Mouse (Mus musculus) gastrocnemius, adult 2 months (tissue): ENCODE results near the gene Ctf1. TPM values are rescaled to one million over a fixed set of nuclear protein-coding genes. Genes with fewer than 3 reads are reported as not detected.
A peak's percentile ranks its signal among the peaks of the same experiment; 100 is the strongest.

ENCODE experiments used
- DNase-seq: peaks from one replicate; pipeline ENCODE4 v3.0.0; 2022
- H3K27ac ChIP-seq: fragments of 200-600 bp; 2 replicates; pipeline ENCODE4 v1.8.1; 2022; ENCODE audit warnings: mild to moderate bottlenecking
- H3K4me3 ChIP-seq: fragments of 200-600 bp; 2 replicates; pipeline ENCODE4 v1.8.1; 2022; ENCODE audit warnings: mild to moderate bottlenecking, moderate library complexity
- CTCF ChIP-seq: fragments of 200-600 bp; IDR thresholded peaks from 2 replicates; pipeline ENCODE4 v1.8.1; 2022; ENCODE audit warnings: antibody characterized with exemption, mild to moderate bottlenecking, moderate library complexity
- intact Hi-C: fragments of 180-260 bp; cut with DNase I; formaldehyde crosslinking; loops from one replicate; pipeline ENCODE4 v1.15.1; 2025
- long read RNA-seq, 2 experiments: library from polyadenylated mRNA; stranded (forward); transcript quantifications; one replicate each; pipeline ENCODE4 v2.0.0; 2021
- total RNA-seq, 2 experiments: library from RNA; stranded (reverse); gene quantifications; 2 replicates each; pipeline ENCODE4 v1.2.3; 2021

Gene Ctf1
- 10 to 100 TPM; 16.8 to 18.1 TPM for total RNA-seq
- long read RNA-seq, experiment 1, transcript Ctf1-201 (3 exons, 1,352 nt): minor isoform, 14 of 35 reads
- long read RNA-seq, experiment 1, transcript Ctf1-204 (3 exons, 784 nt): major isoform, 17 of 35 reads
- long read RNA-seq, experiment 1, partial matches to known transcripts: 0 of 35 reads
- long read RNA-seq, experiment 1, other reads (novel, unspliced or antisense): 2 of 35 reads
- long read RNA-seq, experiment 2, transcript Ctf1-201 (3 exons, 1,352 nt): minor isoform, 11 of 40 reads
- long read RNA-seq, experiment 2, transcript Ctf1-204 (3 exons, 784 nt): major isoform, 18 of 40 reads
- long read RNA-seq, experiment 2, transcript Ctf1-205 (3 exons, 528 nt): minor isoform, 7 of 40 reads
- long read RNA-seq, experiment 2, partial matches to known transcripts: 1 of 40 reads
- long read RNA-seq, experiment 2, other reads (novel, unspliced or antisense): 3 of 40 reads

DNA sequence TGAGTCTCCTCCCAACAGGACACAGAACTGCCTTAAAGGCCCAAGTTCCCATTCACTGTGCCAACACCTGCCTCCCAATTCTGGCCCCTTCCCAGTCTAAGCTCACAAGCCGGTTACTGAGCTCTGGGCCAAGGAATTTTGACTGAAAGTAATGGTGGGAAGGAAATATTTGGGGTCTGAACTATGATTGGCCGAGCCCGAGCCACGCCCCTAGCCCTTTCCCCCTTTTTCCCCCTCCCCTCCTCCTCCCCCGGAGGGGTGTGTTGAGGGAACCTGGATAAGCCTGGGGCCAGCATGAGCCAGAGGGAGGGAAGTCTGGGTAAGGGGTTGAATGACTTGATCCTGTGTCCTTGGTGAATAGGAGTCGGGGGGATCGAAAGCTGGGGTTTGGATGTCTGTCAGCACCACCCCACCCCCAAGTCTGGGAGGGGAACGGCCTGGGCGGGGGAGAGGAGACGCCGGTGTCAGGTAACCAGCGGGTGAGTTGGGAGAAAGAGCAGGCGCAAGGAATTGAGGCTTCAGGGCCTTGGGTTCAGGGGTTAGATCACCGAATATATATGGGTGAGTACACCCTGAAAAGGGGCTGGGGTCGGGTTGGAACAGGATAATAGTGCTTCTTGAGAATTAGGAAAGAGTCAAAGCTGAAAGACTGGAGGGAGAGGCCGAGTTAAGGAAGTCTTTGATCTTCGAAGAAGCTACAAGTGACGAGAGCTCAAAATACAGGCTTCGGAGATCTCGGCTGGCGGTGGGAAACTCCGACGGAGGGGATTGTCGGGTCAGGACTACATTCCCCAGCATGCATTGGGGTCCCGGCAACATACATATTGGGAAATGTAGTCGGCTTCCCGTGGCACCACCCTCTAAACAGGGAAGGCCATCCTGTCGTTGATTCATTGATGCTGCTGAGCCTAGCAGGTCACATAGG, at the start of gene Ctf1:
TSS of gene Ctf1 (plus strand) at position 276 of the 925 bp plus-strand sequence.
- DNase-seq: peak; percentile 88
- TF ChIP-seq CTCF: no peak
- Histone ChIP-seq H3K27ac (peak within 1 kb of the TSS; percentile 97), H3K4me3 (peak within 1 kb of the TSS; percentile 76)
- intact Hi-C loops: loop anchor here (1.0 kb wide), 1 partner anchor 32 kb away; the partner anchor contains the start of gene Fbxl19

DNA sequence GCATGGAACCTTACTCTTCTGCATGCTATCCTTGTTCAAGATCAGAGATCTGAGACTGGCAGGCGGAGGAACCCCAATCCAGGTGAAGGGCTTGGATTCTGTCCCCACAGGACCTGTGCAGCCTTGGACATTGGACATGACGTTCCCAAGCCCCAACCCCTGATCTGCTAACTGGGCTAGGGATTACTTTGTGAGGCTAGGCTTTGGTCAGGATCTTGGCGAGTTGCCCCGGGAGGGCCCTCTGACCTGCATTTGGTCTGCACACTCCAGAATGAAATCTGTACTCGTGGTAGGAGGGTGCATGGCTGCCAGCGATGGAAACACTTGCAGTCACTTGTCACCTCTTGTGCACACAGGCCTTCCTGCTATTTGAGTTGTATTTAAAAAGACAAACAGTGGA, 49.6 kb upstream of the Ctf1 start:
- intact Hi-C loops: no loop called here
- H3K27ac ChIP-seq: no peak overlapping the region
- no peak for TF ChIP-seq CTCF
- no peak overlapping the region for H3K4me3 ChIP-seq
- no peak for DNase-seq

DNA sequence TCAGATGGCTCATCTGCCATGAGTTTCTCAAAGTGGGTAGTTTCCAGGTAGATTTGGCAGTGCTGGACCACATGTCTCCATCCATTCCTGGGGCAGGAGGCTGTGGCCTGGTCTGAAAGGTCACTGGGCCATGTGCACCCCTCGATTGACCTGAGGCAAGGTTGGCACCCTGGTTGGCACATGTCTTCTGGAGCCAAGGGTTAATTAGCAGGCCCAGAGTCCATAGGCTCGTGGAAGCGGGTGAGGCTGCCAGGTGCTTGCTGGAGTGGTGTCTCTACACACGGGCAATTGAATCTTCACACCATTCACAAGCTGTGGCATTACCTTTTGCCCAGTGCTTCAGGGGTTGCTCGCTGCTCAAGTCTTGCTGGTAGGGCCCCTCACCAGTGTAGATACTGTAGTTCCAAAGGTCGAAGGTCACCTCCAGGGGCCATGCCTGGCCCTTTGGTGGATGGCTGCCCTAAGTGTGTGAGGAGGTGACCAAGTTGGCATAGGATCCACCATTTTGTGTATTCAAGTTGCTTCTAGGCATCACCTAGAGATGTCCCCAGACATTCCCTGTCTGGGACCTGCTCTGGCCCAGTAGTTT, 46.4 kb upstream of the Ctf1 start:
- no peak for TF ChIP-seq CTCF
- Histone ChIP-seq H3K4me3 (no peak overlapping the region), H3K27ac (no peak overlapping the region)
- DNase-seq: no peak
- intact Hi-C loops: no loop called here

DNA sequence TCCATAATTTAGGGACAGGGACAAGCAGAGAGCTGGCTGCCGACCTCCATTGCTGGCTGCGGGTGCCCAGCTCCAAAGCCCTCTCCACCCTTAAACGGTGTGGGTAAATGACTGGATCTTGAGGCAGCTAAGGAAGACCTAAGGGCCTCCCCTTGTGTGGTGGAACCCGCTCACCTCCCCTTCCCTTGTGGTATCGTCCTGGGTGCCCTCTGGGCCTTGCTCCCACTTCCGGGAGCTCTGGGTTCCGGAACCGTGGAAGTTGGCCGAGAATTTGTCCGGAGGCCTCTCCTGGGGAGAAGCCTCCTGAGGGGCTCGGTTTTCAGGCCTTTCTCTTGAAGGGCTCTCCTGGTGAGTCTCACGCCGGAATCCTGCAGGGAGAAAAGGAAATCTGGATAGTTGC, 45.9 kb upstream of the Ctf1 start:
- intact Hi-C loops: no loop called here
- DNase-seq: no peak
- H3K4me3 ChIP-seq: no peak overlapping the region
- H3K27ac ChIP-seq: no peak overlapping the region
- no peak for TF ChIP-seq CTCF

DNA sequence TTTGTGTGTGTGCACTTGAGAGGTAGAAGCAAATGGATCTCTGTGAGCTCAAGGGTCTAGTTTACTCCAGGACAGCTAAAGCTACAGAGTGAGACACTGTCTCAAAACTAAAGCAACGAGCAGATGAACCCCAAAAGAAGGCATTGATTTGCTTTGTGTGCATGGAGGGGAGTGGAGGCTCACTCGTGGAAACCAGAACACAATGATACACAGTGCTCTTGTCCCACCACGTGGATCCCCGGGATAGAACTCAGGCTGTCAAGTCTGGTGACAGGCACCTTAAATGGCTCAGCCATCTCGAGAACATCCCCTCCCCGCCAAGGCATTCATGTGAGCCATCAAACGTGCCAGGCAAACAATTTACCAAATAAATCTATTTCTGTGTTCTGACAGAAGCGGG, 45.4 kb upstream of the Ctf1 start:
- H3K4me3 ChIP-seq: no peak overlapping the region
- intact Hi-C loops: no loop called here
- no peak overlapping the region for H3K27ac ChIP-seq
- TF ChIP-seq CTCF: no peak
- no peak for DNase-seq

DNA sequence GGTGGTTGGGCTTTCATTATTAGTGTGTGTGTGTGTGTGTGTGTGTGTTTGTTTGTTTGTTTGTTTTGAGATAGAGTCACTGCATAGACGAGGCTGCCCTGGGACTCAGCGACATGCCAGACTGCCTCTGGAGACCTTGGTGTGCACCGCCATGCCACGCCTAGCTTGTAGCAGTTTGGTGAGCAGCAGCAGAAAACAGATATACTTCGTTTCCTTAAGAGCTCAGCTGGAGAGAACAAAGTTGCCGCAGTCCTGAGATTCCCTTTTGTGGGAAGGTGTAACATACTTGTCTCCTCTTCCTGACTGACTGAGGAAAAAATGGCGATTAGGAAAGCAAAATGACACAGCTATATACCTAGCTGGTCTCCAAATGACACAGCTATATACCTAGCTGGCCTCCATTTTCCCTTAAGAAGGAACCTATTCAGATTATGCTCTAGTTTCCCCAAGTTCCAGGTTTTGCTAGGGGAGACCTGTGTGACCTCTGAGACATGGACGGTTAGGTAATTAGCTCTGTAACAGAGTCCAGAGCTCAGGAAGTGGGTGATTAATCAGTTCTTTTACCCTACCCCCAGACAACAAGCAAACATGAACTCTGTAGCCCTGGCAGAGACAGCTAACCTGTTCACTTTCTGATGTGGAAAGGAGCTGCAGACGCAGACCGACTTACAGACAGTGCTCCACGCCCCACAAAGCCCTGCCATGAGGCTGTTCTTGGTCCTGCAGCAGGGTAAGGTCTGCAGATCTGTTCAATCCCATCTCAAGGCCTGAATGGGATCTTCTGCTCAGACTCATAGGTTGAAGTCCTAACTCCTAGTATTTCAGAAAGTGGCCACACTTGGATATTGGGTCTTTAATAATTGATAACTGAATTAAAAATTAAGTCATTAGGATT, 40.4 kb upstream of the Ctf1 start:
- intact Hi-C loops: no loop called here
- no peak for DNase-seq
- H3K27ac ChIP-seq: no peak overlapping the region
- TF ChIP-seq CTCF: no peak
- H3K4me3 ChIP-seq: no peak overlapping the region

DNA sequence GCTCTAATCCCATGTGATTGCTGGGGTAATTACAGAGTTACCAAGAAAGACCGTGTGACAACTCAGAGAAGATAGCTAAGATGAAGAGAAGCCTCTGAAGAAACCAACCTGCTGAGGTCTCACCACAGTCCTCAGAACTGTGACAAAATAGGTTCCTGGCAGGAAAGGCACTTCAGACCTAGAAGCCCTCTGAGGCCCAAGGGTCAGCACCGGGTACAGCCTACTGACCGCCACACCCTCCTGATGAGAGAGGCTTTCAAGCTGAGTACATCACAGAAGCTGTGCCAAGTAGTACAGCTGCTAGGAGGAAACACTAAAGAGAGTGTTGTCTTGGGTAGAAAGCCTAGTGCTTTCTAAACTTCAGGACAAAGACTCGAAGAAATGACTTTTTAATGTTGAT, 39.8 kb upstream of the Ctf1 start:
- no peak overlapping the region for H3K4me3 ChIP-seq
- TF ChIP-seq CTCF: no peak
- intact Hi-C loops: no loop called here
- DNase-seq: no peak
- no peak overlapping the region for H3K27ac ChIP-seq

DNA sequence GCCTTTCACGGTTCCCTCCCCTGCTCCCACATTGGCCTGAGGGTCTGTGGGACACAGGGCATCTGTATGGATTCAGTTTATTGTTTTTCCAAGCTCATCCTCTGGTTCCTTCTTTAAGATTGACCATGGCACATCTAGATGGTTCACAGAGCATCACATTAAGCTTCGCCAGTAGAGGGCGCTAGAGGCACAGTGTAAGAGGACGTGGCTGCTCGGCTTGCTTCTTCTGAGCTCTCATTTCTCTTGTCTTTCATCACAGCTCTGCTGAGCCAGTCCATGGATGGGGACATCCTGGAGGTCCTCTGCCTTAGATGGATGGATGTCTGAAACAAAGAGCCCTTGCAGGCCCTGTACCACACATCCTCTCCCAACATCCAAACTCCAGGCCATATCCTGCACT, 37.6 kb upstream of the Ctf1 start:
- intact Hi-C loops: loop anchor here (1.0 kb wide), 3 partner anchors 33 to 86 kb away; partner anchors contain the start of genes Bcl7c and Fbxl19
- Histone ChIP-seq H3K27ac (no peak overlapping the region), H3K4me3 (no peak overlapping the region)
- peak; percentile 89 for DNase-seq
- TF ChIP-seq CTCF: peak; percentile 98

DNA sequence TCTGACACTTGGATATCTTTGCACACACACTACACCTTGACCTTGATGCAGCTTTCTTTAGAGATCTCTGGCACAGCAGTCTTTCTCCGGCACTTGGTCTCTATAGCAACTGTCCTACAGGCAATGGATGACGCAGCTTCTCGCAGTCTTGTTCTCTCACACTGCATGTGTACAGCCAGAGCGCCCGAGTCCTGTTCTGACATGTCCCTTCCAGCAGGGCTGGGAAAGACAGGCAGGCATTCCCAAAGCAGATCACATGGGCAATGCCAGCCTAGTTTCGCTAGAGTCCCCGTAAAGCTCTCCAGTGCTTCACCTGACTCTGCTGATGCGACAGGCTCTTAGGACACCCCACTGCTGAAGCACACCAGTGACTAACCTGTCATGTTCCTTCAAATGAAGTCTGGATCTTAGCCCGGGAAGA, 37.1 kb upstream of the Ctf1 start:
- intact Hi-C loops: loop anchor here (1.0 kb wide), 3 partner anchors 33 to 86 kb away; partner anchors contain the start of genes Bcl7c and Fbxl19
- no peak overlapping the region for H3K4me3 ChIP-seq
- H3K27ac ChIP-seq: no peak overlapping the region
- TF ChIP-seq CTCF: no peak
- no peak for DNase-seq

DNA sequence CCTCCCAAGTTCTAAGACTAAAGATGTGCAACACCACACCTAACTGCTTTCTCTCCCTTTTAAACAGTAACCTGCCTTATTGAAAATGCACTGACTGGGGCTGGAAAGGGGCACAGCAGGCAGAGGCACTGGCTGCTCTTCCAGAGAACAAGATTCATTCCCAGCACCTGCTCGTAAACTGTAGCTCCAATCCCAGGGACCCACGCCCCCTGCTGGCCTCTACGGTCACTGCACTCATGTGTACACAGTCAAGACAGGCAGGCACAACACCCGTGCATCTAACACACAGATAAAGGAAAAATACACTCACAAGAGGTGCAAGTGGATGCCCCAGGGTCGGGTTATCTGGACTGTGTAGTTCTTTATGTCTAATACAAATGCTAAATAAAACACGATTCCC, 35.5 kb upstream of the Ctf1 start:
- DNase-seq: peak; percentile 61

DNA sequence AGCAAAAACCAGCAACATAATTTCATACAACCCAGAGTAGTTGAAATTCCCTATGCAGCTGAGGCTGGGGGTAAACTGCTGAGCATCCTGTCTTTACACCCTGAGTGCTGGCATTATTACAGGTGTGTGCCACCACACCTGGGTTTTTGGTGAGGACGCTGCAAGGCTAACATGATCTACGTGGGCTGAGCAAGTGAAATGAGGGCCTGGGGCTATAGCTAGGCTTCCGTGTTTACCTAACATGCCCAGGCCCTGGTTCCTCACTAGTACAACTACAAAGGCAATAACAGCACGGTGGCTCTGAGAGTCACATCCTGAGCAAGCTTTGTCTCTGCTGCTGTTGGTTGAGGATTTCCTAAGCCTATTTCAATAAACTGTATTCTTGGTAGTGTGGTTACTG, 34.9 kb upstream of the Ctf1 start:
- no peak for DNase-seq
- H3K4me3 ChIP-seq: no peak overlapping the region
- intact Hi-C loops: no loop called here
- TF ChIP-seq CTCF: no peak
- H3K27ac ChIP-seq: no peak overlapping the region

More for the DNA sequence above, 35.5 kb upstream of the Ctf1 start:
- H3K27ac ChIP-seq: no peak overlapping the region
- intact Hi-C loops: no loop called here
- TF ChIP-seq CTCF: peak; percentile 71
- H3K4me3 ChIP-seq: no peak overlapping the region

DNA sequence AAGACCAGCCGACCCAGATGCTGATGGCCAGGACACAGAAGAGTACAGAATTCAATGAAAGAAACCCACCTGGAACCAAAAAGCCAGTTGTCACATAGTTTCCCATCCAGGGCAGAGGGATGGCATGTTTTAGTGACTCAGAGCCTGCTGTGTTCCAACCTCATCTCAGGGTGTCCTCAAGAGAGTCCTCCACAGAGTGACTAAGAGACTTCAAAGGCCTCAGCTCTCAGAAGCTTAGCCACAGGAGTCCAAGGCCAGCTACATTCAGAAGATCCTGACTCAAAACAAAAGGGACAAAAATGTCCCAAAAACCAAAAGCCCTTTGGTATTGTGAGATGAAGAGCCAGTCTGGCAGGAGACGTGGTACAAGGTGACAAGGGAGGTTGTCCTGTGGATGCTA, 33.7 kb upstream of the Ctf1 start:
- TF ChIP-seq CTCF: no peak
- DNase-seq: no peak
- Histone ChIP-seq H3K27ac (no peak overlapping the region), H3K4me3 (no peak overlapping the region)
- intact Hi-C loops: no loop called here
